In genomic region chr1:72015471-72015870, GRCm38 (mm10) we compare ENCODE assay signal across 14 mouse cellular contexts.
"Had no signal": no experiment of that assay in that cellular context is flagged by ENCODE, and none has a peak within 500 bp of the region (broad histone marks: within the 10 kb centered on the region; RNA-seq: fewer than 3 reads in every experiment).

No protein-coding gene starts in this region.

- H3K27ac ChIP-seq: intestine, embryonic 15.5 days; limb, embryonic 12.5 days; liver, embryonic 14.5 days; macrophage; midbrain, embryonic 12.5 days had no signal

- H3K36me3 ChIP-seq: intestine, embryonic 15.5 days; limb, embryonic 12.5 days; midbrain, embryonic 12.5 days had no signal

- H3K4me3 ChIP-seq: intestine, embryonic 15.5 days; limb, embryonic 12.5 days; megakaryocyte, embryonic 14.5 days; midbrain, embryonic 12.5 days had no signal

- H3K9me3 ChIP-seq: intestine, embryonic 15.5 days; limb, embryonic 12.5 days; megakaryocyte, embryonic 14.5 days; midbrain, embryonic 12.5 days had no signal

- DNase-seq: kidney, adult 9 months; kidney, postnatal 25 days; layer of hippocampus, adult 9-11 months; layer of hippocampus, postnatal 36 days; liver; lung, adult 2 months; right cerebral cortex, postnatal 25 days; thymus, postnatal 36 days had no signal

- H3K4me2 ChIP-seq: intestine, embryonic 15.5 days; limb, embryonic 12.5 days; midbrain, embryonic 12.5 days had no signal

- H3K4me1 ChIP-seq: intestine, embryonic 15.5 days; midbrain, embryonic 12.5 days had no signal

- ATAC-seq: intestine, embryonic 15.5 days had no signal

- H3K9ac ChIP-seq: intestine, embryonic 15.5 days; limb, embryonic 12.5 days; liver, embryonic 14.5 days; midbrain, embryonic 12.5 days had no signal

- H3K27me3 ChIP-seq: intestine, embryonic 15.5 days; limb, embryonic 12.5 days; megakaryocyte, embryonic 14.5 days; midbrain, embryonic 12.5 days had no signal
